Mouse (Mus musculus): ENCODE data around the gene Naaa. TPM values are rescaled to one million over a fixed set of nuclear protein-coding genes. Genes with fewer than 3 reads are reported as not detected.

Naaa gene
- polyA plus RNA-seq, 1 experiment from 2014 or later = 25.1 TPM

- no peak overlapping the region for H3K4me3 ChIP-seq (replicated peaks; ENCODE audit: low read length)
- H3K4me2 ChIP-seq (replicated peaks) = no peak overlapping the region
- H3K27me3 ChIP-seq (ENCODE audit: control insufficient read depth, insufficient read depth, low read length) = no peaks in the 10 kb centered on the region
- ATAC-seq (ENCODE audit: low FRiP score) (no peak), DNase-seq (ENCODE audit: low spot score) (no peak)
- H3K36me3 ChIP-seq (replicated peaks; ENCODE audit: control insufficient read depth, insufficient read depth) = no peaks in the 10 kb centered on the region
- H3K9me3 ChIP-seq (ENCODE audit: control insufficient read depth, low read length) = no peaks in the 10 kb centered on the region
- 86% methylated on average over 11 of the region's 11 CpGs for WGBS
- no peak overlapping the region for H3K9ac ChIP-seq
- H3K4me1 ChIP-seq (replicated peaks; ENCODE audit: control insufficient read depth, insufficient read depth, low read length) = no peaks in the 10 kb centered on the region
- H3K27ac ChIP-seq = no peak overlapping the region
Observed at GRCm38 (mm10) chr5:92248614-92249013, 29.4 kb downstream of the Naaa start.

DNA sequence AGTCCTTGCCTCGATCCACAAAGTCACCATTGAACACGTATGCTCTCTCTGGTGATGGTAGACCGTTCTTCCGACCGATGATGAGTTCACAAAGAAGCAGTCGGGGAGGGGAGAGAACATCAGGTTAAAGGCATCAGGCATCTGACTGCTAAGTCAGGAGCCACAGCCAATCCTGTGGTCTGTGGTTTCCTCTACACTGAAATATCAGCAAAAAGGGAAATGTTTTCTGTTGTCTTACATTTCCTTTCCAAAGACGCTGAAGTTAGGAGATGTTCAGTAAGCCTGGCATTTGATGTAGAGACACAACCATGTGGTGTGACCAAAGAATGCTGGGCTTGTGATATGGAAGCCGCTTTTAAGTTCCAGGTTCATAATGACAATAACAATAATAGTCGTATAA lies 32.5 kb downstream of the Naaa start:
- no peaks in the 10 kb centered on the region for H3K4me1 ChIP-seq (replicated peaks; ENCODE audit: control insufficient read depth, insufficient read depth, low read length)
- no peak for DNase-seq (ENCODE audit: low spot score)

DNA sequence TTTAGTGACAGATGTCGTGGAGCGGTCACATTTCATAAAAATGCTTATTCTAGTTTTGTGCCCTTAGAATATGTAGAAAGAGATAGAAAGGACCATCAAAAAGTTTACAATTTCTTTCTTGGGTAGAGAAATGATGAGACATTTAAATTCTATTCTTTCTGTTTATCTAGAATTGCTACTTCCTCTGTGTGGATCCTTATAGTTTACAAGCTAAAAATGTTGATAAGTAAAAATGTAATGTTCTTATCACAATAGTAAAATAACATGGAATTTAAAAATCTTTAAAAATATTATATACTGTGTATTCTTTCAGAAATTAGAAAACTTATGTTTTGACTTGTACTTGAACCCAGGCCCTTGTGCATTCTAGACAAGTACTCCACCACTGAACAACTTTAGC lies 33.1 kb downstream of the Naaa start:
- 96% methylated on average over 2 of the region's 2 CpGs for WGBS
- Histone ChIP-seq H3K36me3 (replicated peaks; ENCODE audit: control insufficient read depth, insufficient read depth) (no peaks in the 10 kb centered on the region), H3K4me3 (replicated peaks; ENCODE audit: low read length) (no peak overlapping the region), H3K4me2 (replicated peaks) (no peak overlapping the region), H3K9ac (no peak overlapping the region), H3K27me3 (ENCODE audit: control insufficient read depth, insufficient read depth, low read length) (no peaks in the 10 kb centered on the region), H3K27ac (no peak overlapping the region), H3K4me1 (replicated peaks; ENCODE audit: control insufficient read depth, insufficient read depth, low read length) (no peaks in the 10 kb centered on the region), H3K9me3 (ENCODE audit: control insufficient read depth, low read length) (no peaks in the 10 kb centered on the region)
- DNase-seq (ENCODE audit: low spot score) (no peak), ATAC-seq (ENCODE audit: low FRiP score) (no peak)

More for the DNA sequence above, 32.5 kb downstream of the Naaa start:
- H3K36me3 ChIP-seq (replicated peaks; ENCODE audit: control insufficient read depth, insufficient read depth) = no peaks in the 10 kb centered on the region
- no peak overlapping the region for H3K27ac ChIP-seq
- no peaks in the 10 kb centered on the region for H3K27me3 ChIP-seq (ENCODE audit: control insufficient read depth, insufficient read depth, low read length)
- H3K4me3 ChIP-seq (replicated peaks; ENCODE audit: low read length) = no peak overlapping the region
- H3K9ac ChIP-seq = no peak overlapping the region
- no peaks in the 10 kb centered on the region for H3K9me3 ChIP-seq (ENCODE audit: control insufficient read depth, low read length)
- ATAC-seq (ENCODE audit: low FRiP score) = no peak
- H3K4me2 ChIP-seq (replicated peaks) = no peak overlapping the region
- 93% methylated on average over 9 of the region's 9 CpGs for WGBS

- H3K4me2 ChIP-seq (replicated peaks) = no peak overlapping the region
- no peak overlapping the region for H3K4me3 ChIP-seq (replicated peaks; ENCODE audit: low read length)
- no peaks in the 10 kb centered on the region for H3K36me3 ChIP-seq (replicated peaks; ENCODE audit: control insufficient read depth, insufficient read depth)
- H3K4me1 ChIP-seq (replicated peaks; ENCODE audit: control insufficient read depth, insufficient read depth, low read length) = no peaks in the 10 kb centered on the region
- H3K9ac ChIP-seq = no peak overlapping the region
- DNase-seq (ENCODE audit: low spot score) (no peak), ATAC-seq (ENCODE audit: low FRiP score) (no peak)
- 93% methylated on average over 12 of the region's 12 CpGs for WGBS
- H3K9me3 ChIP-seq (ENCODE audit: control insufficient read depth, low read length) = no peaks in the 10 kb centered on the region
- H3K27ac ChIP-seq = no peak overlapping the region
- no peaks in the 10 kb centered on the region for H3K27me3 ChIP-seq (ENCODE audit: control insufficient read depth, insufficient read depth, low read length)
Observed at GRCm38 (mm10) chr5:92240769-92241168, 37.2 kb downstream of the Naaa start.

- no peak overlapping the region for H3K4me3 ChIP-seq (replicated peaks; ENCODE audit: low read length)
- H3K4me2 ChIP-seq (replicated peaks) = peak overlapping the region; percentile 24; the same call in 1 of the 2 replicates
- no peaks in the 10 kb centered on the region for H3K27me3 ChIP-seq (ENCODE audit: control insufficient read depth, insufficient read depth, low read length)
Observed at GRCm38 (mm10) chr5:92239333-92240232, 38.4 kb downstream of the Naaa start.

GRCm38 (mm10) chr5:92234939-92235557 lies 42.9 kb downstream of the Naaa start:
- Histone ChIP-seq H3K27me3 (ENCODE audit: control insufficient read depth, insufficient read depth, low read length) (no peaks in the 10 kb centered on the region), H3K4me3 (replicated peaks; ENCODE audit: low read length) (no peak overlapping the region), H3K9ac (no peak overlapping the region), H3K36me3 (replicated peaks; ENCODE audit: control insufficient read depth, insufficient read depth) (no peaks in the 10 kb centered on the region), H3K4me1 (replicated peaks; ENCODE audit: control insufficient read depth, insufficient read depth, low read length) (no peaks in the 10 kb centered on the region), H3K27ac (no peak overlapping the region), H3K9me3 (ENCODE audit: control insufficient read depth, low read length) (no peaks in the 10 kb centered on the region), H3K4me2 (replicated peaks) (no peak overlapping the region)
- DNase-seq (ENCODE audit: low spot score) (no peak), ATAC-seq (ENCODE audit: low FRiP score) (no peak)
- WGBS = 70% methylated on average over 5 of the region's 5 CpGs

More at GRCm38 (mm10) chr5:92239333-92240232, 38.4 kb downstream of the Naaa start:
- Histone ChIP-seq H3K4me1 (replicated peaks; ENCODE audit: control insufficient read depth, insufficient read depth, low read length) (no peaks in the 10 kb centered on the region), H3K36me3 (replicated peaks; ENCODE audit: control insufficient read depth, insufficient read depth) (no peaks in the 10 kb centered on the region), H3K9ac (no peak overlapping the region), H3K27ac (no peak overlapping the region), H3K9me3 (ENCODE audit: control insufficient read depth, low read length) (no peaks in the 10 kb centered on the region)
- ATAC-seq (ENCODE audit: low FRiP score) (peak; percentile 67), DNase-seq (ENCODE audit: low spot score) (peak; percentile 82)
- 41% methylated on average over 29 of the region's 29 CpGs for WGBS

GRCm38 (mm10) chr5:92233366-92233765 lies 44.6 kb downstream of the Naaa start:
- 88% methylated on average over 4 of the region's 4 CpGs for WGBS

DNA sequence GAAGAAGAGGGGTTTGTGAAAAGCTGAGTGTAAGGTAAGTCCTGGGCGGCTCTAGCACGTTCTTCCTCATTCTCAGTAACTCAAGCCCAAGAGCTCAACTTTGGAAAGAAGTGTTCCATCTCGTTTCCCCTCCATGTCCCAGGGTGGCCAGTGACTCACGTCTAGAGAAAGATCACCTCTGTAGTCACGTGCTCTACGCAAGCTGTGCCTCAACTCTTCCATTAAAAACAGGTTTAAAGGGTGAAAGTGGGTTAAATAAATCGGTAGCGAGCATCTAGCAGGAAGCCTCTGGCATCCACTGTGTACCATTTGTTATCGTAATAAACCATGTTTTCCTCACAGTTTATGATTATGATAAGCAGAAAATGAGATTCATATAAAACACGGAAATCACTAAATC lies 46.1 kb downstream of the Naaa start:
- Histone ChIP-seq H3K27me3 (ENCODE audit: control insufficient read depth, insufficient read depth, low read length) (no peaks in the 10 kb centered on the region), H3K9me3 (ENCODE audit: control insufficient read depth, low read length) (no peaks in the 10 kb centered on the region), H3K36me3 (replicated peaks; ENCODE audit: control insufficient read depth, insufficient read depth) (no peaks in the 10 kb centered on the region), H3K27ac (no peak overlapping the region), H3K9ac (no peak overlapping the region), H3K4me1 (replicated peaks; ENCODE audit: control insufficient read depth, insufficient read depth, low read length) (no peaks in the 10 kb centered on the region), H3K4me3 (replicated peaks; ENCODE audit: low read length) (no peak overlapping the region), H3K4me2 (replicated peaks) (no peak overlapping the region)
- DNase-seq (ENCODE audit: low spot score) = no peak
- no peak for ATAC-seq (ENCODE audit: low FRiP score)
- WGBS = 85% methylated on average over 10 of the region's 10 CpGs

More at GRCm38 (mm10) chr5:92233366-92233765, 44.6 kb downstream of the Naaa start:
- Histone ChIP-seq H3K27me3 (ENCODE audit: control insufficient read depth, insufficient read depth, low read length) (no peaks in the 10 kb centered on the region), H3K27ac (no peak overlapping the region), H3K4me2 (replicated peaks) (no peak overlapping the region), H3K4me3 (replicated peaks; ENCODE audit: low read length) (no peak overlapping the region), H3K9ac (no peak overlapping the region), H3K9me3 (ENCODE audit: control insufficient read depth, low read length) (no peaks in the 10 kb centered on the region), H3K36me3 (replicated peaks; ENCODE audit: control insufficient read depth, insufficient read depth) (no peaks in the 10 kb centered on the region), H3K4me1 (replicated peaks; ENCODE audit: control insufficient read depth, insufficient read depth, low read length) (no peaks in the 10 kb centered on the region)
- DNase-seq (ENCODE audit: low spot score) (no peak), ATAC-seq (ENCODE audit: low FRiP score) (no peak)

- no peak overlapping the region for H3K4me2 ChIP-seq (replicated peaks)
- H3K4me1 ChIP-seq (replicated peaks; ENCODE audit: control insufficient read depth, insufficient read depth, low read length) = no peaks in the 10 kb centered on the region
- no peak overlapping the region for H3K9ac ChIP-seq
- DNase-seq (ENCODE audit: low spot score) (no peak), ATAC-seq (ENCODE audit: low FRiP score) (no peak)
- H3K4me3 ChIP-seq (replicated peaks; ENCODE audit: low read length) = no peak overlapping the region
- no peaks in the 10 kb centered on the region for H3K36me3 ChIP-seq (replicated peaks; ENCODE audit: control insufficient read depth, insufficient read depth)
- WGBS = 84% methylated on average over 11 of the region's 11 CpGs
- H3K27ac ChIP-seq = no peak overlapping the region
- no peaks in the 10 kb centered on the region for H3K27me3 ChIP-seq (ENCODE audit: control insufficient read depth, insufficient read depth, low read length)
- no peaks in the 10 kb centered on the region for H3K9me3 ChIP-seq (ENCODE audit: control insufficient read depth, low read length)
Observed at GRCm38 (mm10) chr5:92230306-92230705, 47.7 kb downstream of the Naaa start.
